Mouse (Mus musculus) intestine, embryonic 14.5 days (tissue): ENCODE data around the gene Ddx6. TPM values are rescaled to one million over a fixed set of nuclear protein-coding genes. Genes with fewer than 3 reads are reported as not detected.
"Not testable (repeated sequence)": the region's sequence is repeated elsewhere in the genome, so short reads cannot be mapped to it uniquely, and the experiment has no call there.

Experiments
- ATAC-seq: fragments of 200-750 bp; cut with Nextera tagmentation; replicated peaks from 2 replicates; pipeline ENCODE4 v1.8.0; 2017; ENCODE audit warnings: low read depth, moderate number of reproducible peaks, moderate TSS enrichment, moderate library complexity; ENCODE audit not compliant: low FRiP score, low TSS enrichment
- DNase-seq: peaks from one replicate; pipeline ENCODE4 v3.0.0-alpha.2; 2018; ENCODE audit warnings: low spot score
- H3K27ac ChIP-seq: fragments of 300-500 bp; sonication (generic); 2 replicates; pipeline ENCODE4 v1.5.1; 2014; ENCODE audit warnings: low read depth, mild to moderate bottlenecking, control low read depth
- H3K27me3 ChIP-seq: fragments of 300-500 bp; sonication (generic); replicated peaks from 2 replicates; pipeline ENCODE4 v1.6.1; 2014; ENCODE audit warnings: low read length, control low read depth; ENCODE audit not compliant: control insufficient read depth, insufficient read depth
- H3K36me3 ChIP-seq: fragments of 300-500 bp; sonication (generic); 2 replicates; pipeline ENCODE4 v1.6.1; 2014; ENCODE audit warnings: low read length, control low read depth; ENCODE audit not compliant: control insufficient read depth, insufficient read depth
- H3K4me1 ChIP-seq: fragments of 300-500 bp; sonication (generic); replicated peaks from 2 replicates; pipeline ENCODE4 v1.6.1; 2014; ENCODE audit warnings: low read length, control low read depth, mixed read lengths; ENCODE audit not compliant: control insufficient read depth, insufficient read depth
- H3K4me2 ChIP-seq: fragments of 300-500 bp; sonication (generic); 2 replicates; pipeline ENCODE4 v1.6.1; 2014; ENCODE audit warnings: low read length
- H3K4me3 ChIP-seq: fragments of 300-500 bp; sonication (generic); 2 replicates; pipeline ENCODE4 v1.5.1; 2014; ENCODE audit warnings: low read depth, low read length, control low read depth, mixed read lengths
- H3K9ac ChIP-seq: fragments of 300-500 bp; sonication (generic); 2 replicates; pipeline ENCODE4 v1.6.1; 2014; ENCODE audit warnings: mild to moderate bottlenecking, low read length
- H3K9me3 ChIP-seq: fragments of 300-500 bp; sonication (generic); 2 replicates; pipeline ENCODE4 v1.6.1; 2016; ENCODE audit warnings: low read length, control low read depth; ENCODE audit not compliant: control insufficient read depth
- WGBS: fragments of 180-500 bp; shearing (Covaris S2); extraction: QIAGEN DNeasy Blood & Tissue Kit; methylation state at CpG from one replicate; pipeline ENCODE4 v1.1.7; 2014; 5-methylcytosine and 5-hydroxymethylcytosine counted together
- polyA plus RNA-seq: library from polyadenylated mRNA; unstranded; fragments of >200 nt; fragmentation: Nextera tagmentation; extraction: Ambion mirVana; gene quantifications from 2 replicates; pipeline ENCODE4 v1.2.1, GENCODE M21; 2014

Ddx6 gene
- polyA plus RNA-seq, 1 experiment from 2014 or later: 17.8 TPM

GRCm38 (mm10) chr9:44575095-44575494, 29.6 kb upstream of the Ddx6 start:
- ATAC-seq: no peak
- Histone ChIP-seq H3K4me3 (no peak overlapping the region), H3K4me1 (no peaks in the 10 kb centered on the region), H3K9ac (no peak overlapping the region), H3K27ac (no peak overlapping the region), H3K36me3 (no peaks in the 10 kb centered on the region), H3K4me2 (no peak overlapping the region), H3K9me3 (no peaks in the 10 kb centered on the region), H3K27me3 (no peaks in the 10 kb centered on the region)
- WGBS: 89% methylated on average over 2 of the region's 2 CpGs
- DNase-seq: no peak

- not testable (repeated sequence) for H3K27ac ChIP-seq, H3K4me2 ChIP-seq, H3K4me3 ChIP-seq, H3K36me3 ChIP-seq, H3K9me3 ChIP-seq, H3K27me3 ChIP-seq, DNase-seq, H3K9ac ChIP-seq, H3K4me1 ChIP-seq, ATAC-seq
- WGBS: 95% methylated on average over 7 of the region's 7 CpGs
These were observed 28.6 kb upstream of the Ddx6 start for GRCm38 (mm10) chr9:44576046-44576445.

GRCm38 (mm10) chr9:44579392-44579791, 25.3 kb upstream of the Ddx6 start:
- no peak overlapping the region for H3K4me3 ChIP-seq
- no peak for DNase-seq
- no peak for ATAC-seq

GRCm38 (mm10) chr9:44580085-44580484, 24.6 kb upstream of the Ddx6 start:
- DNase-seq: no peak
- WGBS: 84% methylated on average over 5 of the region's 5 CpGs
- Histone ChIP-seq H3K4me1 (no peaks in the 10 kb centered on the region), H3K27me3 (no peaks in the 10 kb centered on the region), H3K4me3 (no peak overlapping the region), H3K9ac (no peak overlapping the region), H3K4me2 (no peak overlapping the region), H3K36me3 (no peaks in the 10 kb centered on the region), H3K27ac (no peak overlapping the region), H3K9me3 (0 out of 2 replicates have a peak, but pooled peaks cover 4% of the 10 kb centered on the region)
- no peak for ATAC-seq

More at GRCm38 (mm10) chr9:44579392-44579791, 25.3 kb upstream of the Ddx6 start:
- Histone ChIP-seq H3K4me1 (no peaks in the 10 kb centered on the region), H3K9me3 (0 out of 2 replicates have a peak, but pooled peaks cover 4% of the 10 kb centered on the region), H3K4me2 (peak overlapping the region; percentile 18; the same call in 1 of the 2 replicates), H3K9ac (no peak overlapping the region), H3K27me3 (no peaks in the 10 kb centered on the region), H3K36me3 (no peaks in the 10 kb centered on the region), H3K27ac (no peak overlapping the region)
- WGBS: 30% methylated on average over 6 of the region's 6 CpGs

GRCm38 (mm10) chr9:44581423-44581822, 23.3 kb upstream of the Ddx6 start:
- Histone ChIP-seq H3K4me3 (no peak overlapping the region), H3K9ac (no peak overlapping the region), H3K4me2 (no peak overlapping the region), H3K4me1 (no peaks in the 10 kb centered on the region), H3K9me3 (0 out of 2 replicates have a peak, but pooled peaks cover 4% of the 10 kb centered on the region), H3K36me3 (no peaks in the 10 kb centered on the region), H3K27me3 (no peaks in the 10 kb centered on the region), H3K27ac (peak overlapping the region; percentile 30; the same call in 1 of the 2 replicates)
- DNase-seq (peak; percentile 62), ATAC-seq (no peak; the same call in 1 of the 2 replicates)
- WGBS: 25% methylated on average over 3 of the region's 3 CpGs

GRCm38 (mm10) chr9:44582390-44582789, 22.3 kb upstream of the Ddx6 start:
- no peak overlapping the region for H3K27ac ChIP-seq
- H3K9me3 ChIP-seq: 0 out of 2 replicates have a peak, but pooled peaks cover 4% of the 10 kb centered on the region
- H3K4me2 ChIP-seq: no peak overlapping the region
- no peak overlapping the region for H3K4me3 ChIP-seq
- DNase-seq (no peak), ATAC-seq (no peak)
- WGBS: 80% methylated on average over 16 of the region's 16 CpGs
- H3K27me3 ChIP-seq: no peaks in the 10 kb centered on the region
- no peaks in the 10 kb centered on the region for H3K4me1 ChIP-seq
- no peak overlapping the region for H3K9ac ChIP-seq
- no peaks in the 10 kb centered on the region for H3K36me3 ChIP-seq

GRCm38 (mm10) chr9:44586640-44587261, 17.9 kb upstream of the Ddx6 start:
- Histone ChIP-seq H3K27ac (no peak overlapping the region), H3K4me3 (no peak overlapping the region), H3K4me1 (no peaks in the 10 kb centered on the region), H3K9me3 (0 out of 2 replicates have a peak, but pooled peaks cover 4% of the 10 kb centered on the region), H3K4me2 (no peak overlapping the region), H3K9ac (no peak overlapping the region), H3K36me3 (no peaks in the 10 kb centered on the region), H3K27me3 (no peaks in the 10 kb centered on the region)
- WGBS: 63% methylated on average over 8 of the region's 8 CpGs
- ATAC-seq (0 out of 2 replicates have a peak, but pooled peaks have one; percentile 23), DNase-seq (no peak)

- H3K4me2 ChIP-seq: no peak overlapping the region
- ATAC-seq (no peak), DNase-seq (no peak)
- WGBS: 78% methylated on average over 9 of the region's 9 CpGs
- no peaks in the 10 kb centered on the region for H3K4me1 ChIP-seq
- no peak overlapping the region for H3K9ac ChIP-seq
- H3K4me3 ChIP-seq: no peak overlapping the region
- 0 out of 2 replicates have a peak, but pooled peaks cover 4% of the 10 kb centered on the region for H3K9me3 ChIP-seq
- H3K36me3 ChIP-seq: no peaks in the 10 kb centered on the region
- H3K27me3 ChIP-seq: no peaks in the 10 kb centered on the region
- no peak overlapping the region for H3K27ac ChIP-seq
These were observed 17.2 kb upstream of the Ddx6 start for GRCm38 (mm10) chr9:44587262-44588160.
